Mouse (Mus musculus) myocyte (in vitro differentiated cells): ENCODE measurements at regions not wholly inside any gene's neighbourhood (a gene's known extent, or its start where the extent isn't known, plus 50 kb on each side); places are given as distances from the start of the nearest gene placed in this dataset.

Experiments
- H3K27me3 ChIP-seq: one replicate; pipeline ENCODE4 v1.6.1; 2011; ENCODE audit not compliant: control insufficient read depth, insufficient read depth, insufficient read length
- H3K36me3 ChIP-seq: one replicate; pipeline ENCODE4 v1.6.1; 2011; ENCODE audit not compliant: control insufficient read depth, insufficient read depth
- H3K4me2 ChIP-seq: one replicate; pipeline ENCODE4 v1.6.1; 2011; ENCODE audit warnings: low read depth, control low read depth
- H3K4me3 ChIP-seq: one replicate; pipeline ENCODE4 v1.5.1; 2011; ENCODE audit warnings: mild to moderate bottlenecking, control low read depth, moderate library complexity
- H3K79me2 ChIP-seq: one replicate; pipeline ENCODE4 v1.6.1; 2011; ENCODE audit not compliant: control insufficient read depth, insufficient read depth
- H3ac ChIP-seq: one replicate; pipeline ENCODE4 v1.6.1; 2011; ENCODE audit not compliant: control insufficient read depth, insufficient read length
- CEBPB ChIP-seq: IDR thresholded peaks from 2 replicates; pipeline ENCODE4 v1.6.1; 2011; ENCODE audit warnings: mild to moderate bottlenecking, moderate library complexity; ENCODE audit not compliant: poor library complexity, insufficient read depth, severe bottlenecking
- E2F4 ChIP-seq: IDR thresholded peaks from one replicate; pipeline ENCODE4 v1.6.1; 2011; ENCODE audit warnings: mild to moderate bottlenecking, control low read depth, moderate library complexity; ENCODE audit not compliant: insufficient read depth
- MAX ChIP-seq: IDR thresholded peaks from one replicate; pipeline ENCODE4 v1.6.1; 2011; ENCODE audit warnings: low read depth, mild to moderate bottlenecking, control low read depth
- MYOD1 ChIP-seq, 3 experiments: IDR thresholded peaks; one replicate each; pipeline ENCODE4 v1.6.1; 2011; ENCODE audit warnings: control low read depth in 2 of 3, low read depth in 2 of 3, mild to moderate bottlenecking in 2 of 3, moderate library complexity in 1 of 3; ENCODE audit not compliant: insufficient read length in 2 of 3, control insufficient read depth in 1 of 3
- MYOG ChIP-seq, 3 experiments: IDR thresholded peaks; one replicate each; pipeline ENCODE4 v1.6.1; 2011; ENCODE audit warnings: control low read depth in 2 of 3, low read depth in 2 of 3, mild to moderate bottlenecking in 2 of 3; ENCODE audit not compliant: insufficient read length in 2 of 3, control insufficient read depth in 1 of 3, insufficient read depth in 1 of 3
- POLR2A ChIP-seq: IDR thresholded peaks from one replicate; pipeline ENCODE4 v1.6.1; 2011; ENCODE audit warnings: low read depth, mild to moderate bottlenecking, control low read depth, moderate library complexity; ENCODE audit not compliant: insufficient read length
- POLR2AphosphoS2 ChIP-seq: IDR thresholded peaks from one replicate; pipeline ENCODE4 v1.6.1; 2011; ENCODE audit warnings: low read depth, control low read depth; ENCODE audit not compliant: insufficient read length
- REST ChIP-seq: IDR thresholded peaks from one replicate; pipeline ENCODE4 v1.6.1; 2011; ENCODE audit warnings: mild to moderate bottlenecking, control low read depth, moderate library complexity; ENCODE audit not compliant: insufficient read depth, insufficient read length
- SRF ChIP-seq: IDR thresholded peaks from one replicate; pipeline ENCODE4 v1.6.1; 2011; ENCODE audit warnings: low read depth; ENCODE audit not compliant: control insufficient read depth, insufficient read length
- TCF12 ChIP-seq: IDR thresholded peaks from one replicate; pipeline ENCODE4 v1.6.1; 2011; ENCODE audit warnings: mild to moderate bottlenecking, control low read depth; ENCODE audit not compliant: poor library complexity, insufficient read depth, severe bottlenecking
- TCF3 ChIP-seq: IDR thresholded peaks from one replicate; pipeline ENCODE4 v1.6.1; 2011; ENCODE audit warnings: low read depth, control low read depth; ENCODE audit not compliant: insufficient read length
- USF1 ChIP-seq: IDR thresholded peaks from one replicate; pipeline ENCODE4 v1.6.1; 2011; ENCODE audit warnings: low read depth, mild to moderate bottlenecking, control low read depth, moderate library complexity

- Histone ChIP-seq H3ac (no peak overlapping the region), H3K79me2 (no peaks in the 10 kb centered on the region), H3K36me3 (no peaks in the 10 kb centered on the region), H3K27me3 (no peaks in the 10 kb centered on the region), H3K4me2 (peak overlapping the region; percentile 15), H3K4me3 (no peak overlapping the region)
- TF ChIP-seq SRF, result no peak
- TF ChIP-seq USF1, result no peak
- no peak for TF ChIP-seq POLR2AphosphoS2
- no peak for TF ChIP-seq MYOD1 (IDR thresholded peaks at IDR 0.05; ENCODE audit: control insufficient read depth in 1 of 3, insufficient read length in 2 of 3, low read depth in 2 of 3)
- TF ChIP-seq POLR2A, result no peak
- TF ChIP-seq MAX, result no peak
- no peak for TF ChIP-seq MYOG (IDR thresholded peaks at IDR 0.05; ENCODE audit: control insufficient read depth in 1 of 3, insufficient read depth in 1 of 3, insufficient read length in 2 of 3, low read depth in 2 of 3)
- no peak for TF ChIP-seq REST
- TF ChIP-seq TCF12, result no peak
- TF ChIP-seq CEBPB, result no peak
- no peak for TF ChIP-seq E2F4
- no peak for TF ChIP-seq TCF3
These were observed 117.9 kb downstream of the Asb7 start for GRCm38 (mm10) chr7:66571451-66571850.

GRCm38 (mm10) chr7:66547694-66548093 lies 120.4 kb upstream of the Aldh1a3 start:
- Histone ChIP-seq H3K4me3 (no peak overlapping the region), H3K36me3 (no peaks in the 10 kb centered on the region), H3K4me2 (no peak overlapping the region), H3ac (no peak overlapping the region), H3K27me3 (no peaks in the 10 kb centered on the region), H3K79me2 (no peaks in the 10 kb centered on the region)
- no peak for TF ChIP-seq MYOD1 (IDR thresholded peaks at IDR 0.05; ENCODE audit: control insufficient read depth in 1 of 3, insufficient read length in 2 of 3, low read depth in 2 of 3)
- TF ChIP-seq MAX, result no peak
- TF ChIP-seq TCF3, result no peak
- TF ChIP-seq TCF12, result no peak
- TF ChIP-seq CEBPB, result no peak
- TF ChIP-seq REST, result no peak
- TF ChIP-seq SRF, result no peak
- TF ChIP-seq E2F4, result no peak
- no peak for TF ChIP-seq USF1
- no peak for TF ChIP-seq POLR2AphosphoS2
- TF ChIP-seq MYOG (IDR thresholded peaks at IDR 0.05; ENCODE audit: control insufficient read depth in 1 of 3, insufficient read depth in 1 of 3, insufficient read length in 2 of 3, low read depth in 2 of 3), result no peak
- TF ChIP-seq POLR2A, result no peak

GRCm38 (mm10) chr7:66545184-66545583 lies 117.9 kb upstream of the Aldh1a3 start:
- H3K4me3 ChIP-seq, result no peak overlapping the region
- H3K27me3 ChIP-seq, result no peaks in the 10 kb centered on the region
- no peak for TF ChIP-seq CEBPB
- TF ChIP-seq MYOG (IDR thresholded peaks at IDR 0.05; ENCODE audit: control insufficient read depth in 1 of 3, insufficient read depth in 1 of 3, insufficient read length in 2 of 3, low read depth in 2 of 3), result no peak
- no peak for TF ChIP-seq REST
- H3K36me3 ChIP-seq, result no peaks in the 10 kb centered on the region
- H3ac ChIP-seq, result no peak overlapping the region
- no peaks in the 10 kb centered on the region for H3K79me2 ChIP-seq
- H3K4me2 ChIP-seq, result no peak overlapping the region

- no peak overlapping the region for H3ac ChIP-seq
- no peaks in the 10 kb centered on the region for H3K79me2 ChIP-seq
- H3K4me2 ChIP-seq, result no peak overlapping the region
- no peak overlapping the region for H3K4me3 ChIP-seq
- no peaks in the 10 kb centered on the region for H3K27me3 ChIP-seq
- TF ChIP-seq REST (no peak), TCF12 (no peak), MYOG (IDR thresholded peaks at IDR 0.05; ENCODE audit: control insufficient read depth in 1 of 3, insufficient read depth in 1 of 3, insufficient read length in 2 of 3, low read depth in 2 of 3) (no peak), TCF3 (no peak), E2F4 (no peak), POLR2A (no peak), MAX (no peak), USF1 (no peak), SRF (no peak), POLR2AphosphoS2 (no peak)
- H3K36me3 ChIP-seq, result no peaks in the 10 kb centered on the region
These were observed 117.2 kb upstream of the Aldh1a3 start for GRCm38 (mm10) chr7:66544352-66545053.

- Histone ChIP-seq H3K36me3 (no peaks in the 10 kb centered on the region), H3K79me2 (no peaks in the 10 kb centered on the region), H3K4me2 (no peak overlapping the region), H3K4me3 (no peak overlapping the region), H3K27me3 (no peaks in the 10 kb centered on the region), H3ac (no peak overlapping the region)
- no peak for TF ChIP-seq MAX
- no peak for TF ChIP-seq POLR2AphosphoS2
- no peak for TF ChIP-seq MYOG (IDR thresholded peaks at IDR 0.05; ENCODE audit: control insufficient read depth in 1 of 3, insufficient read depth in 1 of 3, insufficient read length in 2 of 3, low read depth in 2 of 3)
- TF ChIP-seq TCF3, result no peak
- no peak for TF ChIP-seq TCF12
- no peak for TF ChIP-seq SRF
- TF ChIP-seq MYOD1 (IDR thresholded peaks at IDR 0.05; ENCODE audit: control insufficient read depth in 1 of 3, insufficient read length in 2 of 3, low read depth in 2 of 3), result no peak
- no peak for TF ChIP-seq REST
- TF ChIP-seq USF1, result no peak
- no peak for TF ChIP-seq POLR2A
- TF ChIP-seq CEBPB, result no peak
- no peak for TF ChIP-seq E2F4
These were observed 105.3 kb upstream of the Aldh1a3 start for GRCm38 (mm10) chr7:66532596-66532995.
